Mouse (Mus musculus) kidney, embryonic 16.5 days (tissue): ENCODE data around the gene Fads2. TPM values are rescaled to one million over a fixed set of nuclear protein-coding genes. Genes with fewer than 3 reads are reported as not detected.

Experiments used
- ATAC-seq: fragments of 200-750 bp; cut with Nextera tagmentation; 2 replicates; pipeline ENCODE4 v1.8.0; 2017; ENCODE audit warnings: moderate TSS enrichment; ENCODE audit not compliant: low FRiP score, low TSS enrichment
- H3K27ac ChIP-seq: fragments of 300-500 bp; sonication (generic); 2 replicates; pipeline ENCODE4 v1.5.1; 2014; ENCODE audit warnings: low read length
- H3K27me3 ChIP-seq: fragments of 300-500 bp; sonication (generic); 2 replicates; pipeline ENCODE4 v1.6.1; 2014; ENCODE audit warnings: low read length, control low read depth, mixed read lengths; ENCODE audit not compliant: insufficient read depth
- H3K36me3 ChIP-seq: fragments of 300-500 bp; sonication (generic); 2 replicates; pipeline ENCODE4 v1.6.1; 2014; ENCODE audit warnings: low read length, control low read depth, mixed read lengths; ENCODE audit not compliant: insufficient read depth
- H3K4me1 ChIP-seq: fragments of 300-500 bp; sonication (generic); 2 replicates; pipeline ENCODE4 v1.6.1; 2014; ENCODE audit warnings: low read length, control low read depth, mixed read lengths; ENCODE audit not compliant: insufficient read depth
- H3K4me2 ChIP-seq: fragments of 300-500 bp; sonication (generic); replicated peaks from 2 replicates; pipeline ENCODE4 v1.6.1; 2014; ENCODE audit warnings: low read depth, low read length
- H3K4me3 ChIP-seq: fragments of 300-500 bp; sonication (generic); 2 replicates; pipeline ENCODE4 v1.5.1; 2014; ENCODE audit warnings: mild to moderate bottlenecking, low read length
- H3K9ac ChIP-seq: fragments of 300-500 bp; sonication (generic); replicated peaks from 2 replicates; pipeline ENCODE4 v1.6.1; 2014; ENCODE audit warnings: low read length
- H3K9me3 ChIP-seq: fragments of 300-500 bp; sonication (generic); 2 replicates; pipeline ENCODE4 v1.6.1; 2016; ENCODE audit warnings: low read length, control low read depth
- WGBS: fragments of 180-500 bp; shearing (Covaris S2); extraction: QIAGEN DNeasy Blood & Tissue Kit; methylation state at CpG from one replicate; pipeline ENCODE4 v1.1.7; 2014; 5-methylcytosine and 5-hydroxymethylcytosine counted together
- polyA plus RNA-seq: library from polyadenylated mRNA; unstranded; fragments of >200 nt; fragmentation: Nextera tagmentation; extraction: Ambion mirVana; gene quantifications from 2 replicates; pipeline ENCODE4 v1.2.1, GENCODE M21; 2015

Gene Fads2
- polyA plus RNA-seq, 1 experiment from 2014 or later, result 85.9 TPM

DNA sequence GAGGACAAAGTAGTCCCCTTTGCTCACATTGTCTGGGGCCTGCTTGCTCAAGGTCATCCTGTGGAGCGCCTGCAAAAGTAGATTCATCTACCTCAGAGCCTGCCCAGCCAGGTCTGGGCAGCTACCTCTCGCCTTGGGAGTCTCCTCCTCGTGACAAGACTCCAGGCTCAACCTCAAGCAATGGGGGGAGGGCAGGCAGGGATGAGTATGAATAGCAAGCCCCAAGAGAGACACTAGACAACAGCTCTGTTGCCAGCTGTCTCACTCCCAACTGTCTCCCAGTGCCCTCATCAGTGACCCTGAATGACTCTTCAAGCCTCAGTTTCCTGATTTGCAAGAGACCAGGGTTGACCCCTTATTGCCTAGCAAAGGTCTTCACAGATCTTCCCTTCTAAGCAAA lies 88.2 kb downstream of the Fads2 start:
- Histone ChIP-seq H3K9me3 (no peaks in the 10 kb centered on the region), H3K36me3 (no peaks in the 10 kb centered on the region), H3K4me3 (no peak overlapping the region), H3K27me3 (no peaks in the 10 kb centered on the region), H3K4me1 (peaks cover 34% of the 10 kb centered on the region), H3K27ac (peak overlapping the region; percentile 88), H3K4me2 (no peak overlapping the region), H3K9ac (no peak overlapping the region; the same call in 1 of the 2 replicates)
- 21% methylated on average over 3 of the region's 3 CpGs for WGBS
- no peak for ATAC-seq

DNA sequence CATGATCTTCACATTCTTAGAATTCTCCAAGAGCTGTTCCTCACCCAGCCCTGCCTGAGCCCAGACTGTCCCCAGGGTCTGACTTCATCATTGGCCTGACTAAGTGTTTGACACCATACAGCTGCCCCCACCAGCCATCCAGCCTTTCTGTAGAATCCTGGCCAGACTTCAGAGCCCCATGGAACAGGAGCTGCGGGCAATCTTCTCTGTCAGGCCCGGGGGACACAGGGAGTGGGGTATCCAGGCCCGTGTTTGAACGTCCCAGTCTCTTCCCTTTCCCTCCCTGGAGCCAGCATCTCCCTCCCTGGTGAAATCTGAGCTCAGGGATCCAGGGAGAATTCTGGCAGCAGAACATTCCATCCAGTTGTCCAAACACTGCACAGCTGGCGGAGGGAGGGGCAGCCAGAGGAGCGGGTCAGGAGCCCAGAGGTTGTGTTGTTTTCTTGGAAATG lies 88.7 kb downstream of the Fads2 start:
- 0 out of 2 replicates have a peak overlapping the region, but pooled peaks have one; percentile 3 for H3K4me2 ChIP-seq
- H3K9ac ChIP-seq, result no peak overlapping the region; the same call in 1 of the 2 replicates

More for the DNA sequence above, 88.7 kb downstream of the Fads2 start:
- Histone ChIP-seq H3K4me1 (peaks cover 32% of the 10 kb centered on the region), H3K27me3 (no peaks in the 10 kb centered on the region), H3K9me3 (no peaks in the 10 kb centered on the region), H3K36me3 (no peaks in the 10 kb centered on the region), H3K4me3 (no peak overlapping the region), H3K27ac (peak overlapping the region; percentile 88)
- WGBS, result 13% methylated on average over 6 of the region's 6 CpGs
- ATAC-seq, result peak; percentile 64

Other genes starting within 250 kb of the Fads2 start
- gene Incenp, start 202.2 kb downstream of the Fads2 start, polyA plus RNA-seq, result 99.9 and 106 TPM in 2 replicates
- gene Fth1, start 121.1 kb downstream of the Fads2 start, polyA plus RNA-seq, result 1,651 and 1,666 TPM in 2 replicates
- 1.4 and 1.9 TPM in 2 replicates for gene Best1, start 100.1 kb downstream of the Fads2 start, polyA plus RNA-seq
- gene Rab3il1, start 100.1 kb downstream of the Fads2 start, polyA plus RNA-seq, result 32.0 and 34.6 TPM in 2 replicates
- gene Fads3, start 60.2 kb downstream of the Fads2 start, polyA plus RNA-seq, result 30.1 and 36.5 TPM in 2 replicates
- 95.4 and 100 TPM in 2 replicates for gene Fads1, start 81.1 kb upstream of the Fads2 start, polyA plus RNA-seq
- 430 and 433 TPM in 2 replicates for gene Tmem258, start 102.3 kb upstream of the Fads2 start, polyA plus RNA-seq
- 103 and 107 TPM in 2 replicates for gene Fen1, start 102.4 kb upstream of the Fads2 start, polyA plus RNA-seq
- gene Myrf, start 139.0 kb upstream of the Fads2 start, polyA plus RNA-seq, result 3.9 and 4.2 TPM in 2 replicates
- gene Dagla, start 203.1 kb upstream of the Fads2 start, polyA plus RNA-seq, result 3.2 and 4.2 TPM in 2 replicates